Mouse (Mus musculus) left cerebral cortex, postnatal 10 days (tissue): ENCODE results near the gene Stag3. TPM values are rescaled to one million over a fixed set of nuclear protein-coding genes. Genes with fewer than 3 reads are reported as not detected.

Experiments
- DNase-seq, 2 experiments: peaks; one replicate each; pipeline ENCODE4 v3.0.0; 2021 to 2022; ENCODE audit warnings: low spot score in 2 of 2, mixed read lengths in 1 of 2; ENCODE audit errors: extremely low spot score in 1 of 2
- intact Hi-C: fragments of 180-260 bp; cut with DNase I; formaldehyde crosslinking; loops from one replicate; pipeline ENCODE4 v1.15.1; 2025
- total RNA-seq, 2 experiments: library from RNA; stranded (reverse); gene quantifications; 2 replicates each; pipeline ENCODE4 v1.2.3; 2021

Stag3 gene
- total RNA-seq, 2 experiments from 2014 or later = 1.8 to 3.2 TPM

DNA sequence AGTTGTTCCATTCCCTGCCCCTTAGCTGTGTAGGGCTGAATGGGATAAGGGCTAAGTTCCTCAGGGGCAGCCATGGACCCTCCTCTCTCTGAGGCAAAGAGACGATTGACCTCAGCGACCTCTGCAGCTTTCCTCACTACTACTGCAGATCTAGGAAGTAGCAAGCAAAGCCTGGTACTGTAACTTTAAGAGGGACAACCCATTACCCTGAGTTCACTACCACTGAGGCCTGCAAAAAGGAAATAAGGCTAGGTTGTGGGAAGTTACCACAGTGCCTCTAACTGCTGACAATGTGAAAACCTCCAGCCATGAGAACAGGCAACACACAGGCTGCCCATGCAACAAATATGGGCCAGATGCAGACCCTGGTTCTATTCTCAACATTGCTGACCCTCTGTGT, 61.6 kb downstream of the Stag3 start, which contains the start of gene Pvrig:
Gene Pvrig, plus strand, starts transcription at position 301 of the 400 bp plus-strand sequence.
- no peak for DNase-seq
- intact Hi-C loops = no loop called here

DNA sequence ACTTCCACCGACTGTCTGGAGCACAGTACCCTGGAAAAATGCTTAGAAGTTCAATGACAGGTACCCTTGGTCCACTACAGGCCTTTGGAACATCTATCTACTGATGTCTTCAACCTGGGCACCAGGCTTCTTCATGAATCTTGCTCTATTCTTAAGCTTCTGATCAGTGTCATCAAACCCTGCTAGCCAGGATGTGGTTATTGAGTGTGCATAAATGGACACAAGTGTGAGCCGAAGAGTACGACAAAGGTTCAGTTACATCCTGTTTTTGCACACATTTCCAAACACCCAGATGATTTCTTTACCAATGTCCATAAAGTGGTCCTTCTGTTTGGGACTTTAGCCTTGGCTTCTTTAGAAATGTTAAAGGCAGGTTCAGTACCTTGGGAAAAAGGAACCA, 63.2 kb downstream of the Stag3 start:
- no peak for DNase-seq
- intact Hi-C loops = no loop called here

Other genes starting within 250 kb of the Stag3 start
- not detected for gene Smok3c, start 227.0 kb upstream of the Stag3 start, total RNA-seq
- 10 to 100 TPM; 39.2 to 39.4 TPM for gene Zkscan1, start 195.2 kb upstream of the Stag3 start, total RNA-seq
- 10 to 100 TPM; 21.8 to 26.1 TPM for gene Zscan21, start 163.3 kb upstream of the Stag3 start, total RNA-seq
- gene Zfp113, start 124.5 kb upstream of the Stag3 start, total RNA-seq = 10 to 100 TPM; 10.5 to 10.6 TPM
- 100 to 1,000 TPM; 145 to 149 TPM for gene Cops6, start 119.2 kb upstream of the Stag3 start, total RNA-seq
- 10 to 100 TPM; 26.2 to 28.1 TPM for gene Ap4m1, start 108.2 kb upstream of the Stag3 start, total RNA-seq
- 10 to 100 TPM; 15.6 to 16.0 TPM for gene Mcm7, start 107.8 kb upstream of the Stag3 start, total RNA-seq
- gene Taf6, start 92.8 kb upstream of the Stag3 start, total RNA-seq = 10 to 100 TPM; 28.8 to 31.3 TPM
- 10 to 100 TPM; 13.9 to 15.1 TPM for gene Cnpy4, start 92.8 kb upstream of the Stag3 start, total RNA-seq
- gene Mblac1, start 85.9 kb upstream of the Stag3 start, total RNA-seq = 10 to 100 TPM; 10.3 to 11.1 TPM
- gene Nxpe5, start 54.3 kb upstream of the Stag3 start, total RNA-seq = under 1 TPM in 1 of 2 experiments, not detected in 1; 0.13 TPM
- gene Lamtor4, start 24.8 kb upstream of the Stag3 start, total RNA-seq = 10 to 100 TPM; 65.3 to 70.0 TPM
- gene BC037034, start 16.2 kb upstream of the Stag3 start, total RNA-seq = 10 to 100 TPM; 74.6 to 75.5 TPM
- 1 to 10 TPM; 3.4 to 4.0 TPM for gene Gal3st4, start 7.4 kb upstream of the Stag3 start, total RNA-seq
- under 1 TPM in 1 of 2 experiments, not detected in 1; 0.11 TPM for gene Gm43720, start 282 bp upstream of the Stag3 start, total RNA-seq
- gene Gpc2, start 235 bp upstream of the Stag3 start, total RNA-seq = 1 to 10 TPM; 3.8 to 4.1 TPM
- gene Pvrig, start 61.7 kb downstream of the Stag3 start, total RNA-seq = not detected
- 10 to 100 TPM; 25.5 to 27.1 TPM for gene Zfp157, start 161.2 kb downstream of the Stag3 start, total RNA-seq